Mouse (Mus musculus) CD4-positive, CD25-positive, alpha-beta regulatory T cell (primary cell): Measurements from ENCODE around the gene Pex5. TPM values are rescaled to one million over a fixed set of nuclear protein-coding genes. Genes with fewer than 3 reads are reported as not detected.

ENCODE experiments used
- polyA plus RNA-seq: library from polyadenylated mRNA; unstranded; fragments of 100-300 nt; shearing (Covaris generic); gene quantifications from one replicate; pipeline ENCODE4 v1.2.1, GENCODE M21; 2017

The Pex5 gene
- polyA plus RNA-seq, result 32.1 TPM

GRCm38 (mm10) chr6:124414927-124415325 is at the start of gene Pex5:
TSS of gene Pex5 (minus strand) at chr6:124415067.

Other genes with a start within 250 kb of the Pex5 start
- not detected for gene Vmn2r27, start 183.2 kb downstream of the Pex5 start, polyA plus RNA-seq
- gene Cd163, start 110.4 kb downstream of the Pex5 start, polyA plus RNA-seq, result 0.30 TPM
- 0.17 TPM for gene Clstn3, start 49.7 kb upstream of the Pex5 start, polyA plus RNA-seq
- not detected for gene C1rl, start 78.0 kb upstream of the Pex5 start, polyA plus RNA-seq
- gene C1ra, start 97.3 kb upstream of the Pex5 start, polyA plus RNA-seq, result 0.07 TPM
- gene C1s1, start 127.3 kb upstream of the Pex5 start, polyA plus RNA-seq, result not detected
- not detected for gene C1rb, start 155.2 kb upstream of the Pex5 start, polyA plus RNA-seq
- not detected for gene C1s2, start 221.0 kb upstream of the Pex5 start, polyA plus RNA-seq
- 58.1 TPM for gene Lpcat3, start 248.0 kb upstream of the Pex5 start, polyA plus RNA-seq